Mouse (Mus musculus): ENCODE results near the gene Zfp12.
A peak's percentile ranks its signal among the peaks of the same experiment; 100 is the strongest.
"Not testable (repeated sequence)": the region's sequence is repeated elsewhere in the genome, so short reads cannot be mapped to it uniquely, and the experiment has no call there.

The Zfp12 gene

GRCm38 (mm10) chr5:143235028-143235693 lies at the start of gene Zfp12:
Gene Zfp12, plus strand, starts transcription at chr5:143235163.
- peak; percentile 99 for DNase-seq

- not testable (repeated sequence) for DNase-seq
Observed at GRCm38 (mm10) chr5:143188014-143188413, 46.9 kb upstream of the Zfp12 start.

- DNase-seq = no peak
Observed at GRCm38 (mm10) chr5:143192806-143193205, 42.2 kb upstream of the Zfp12 start.

GRCm38 (mm10) chr5:143194747-143195146 lies 40.2 kb upstream of the Zfp12 start:
- DNase-seq = not testable (repeated sequence)

- DNase-seq = no peak
Observed at GRCm38 (mm10) chr5:143195166-143195565, 39.8 kb upstream of the Zfp12 start.

GRCm38 (mm10) chr5:143196506-143196905 lies 38.5 kb upstream of the Zfp12 start:
- DNase-seq = no peak

GRCm38 (mm10) chr5:143205015-143205414 lies 29.9 kb upstream of the Zfp12 start:
- DNase-seq = no peak

- DNase-seq = no peak
Observed at GRCm38 (mm10) chr5:143213832-143214231, 21.1 kb upstream of the Zfp12 start.

- DNase-seq = no peak
Observed at GRCm38 (mm10) chr5:143220996-143221395, 14.0 kb upstream of the Zfp12 start.

GRCm38 (mm10) chr5:143222287-143222686 lies 12.7 kb upstream of the Zfp12 start:
- DNase-seq = no peak

GRCm38 (mm10) chr5:143226790-143227189 lies 8.2 kb upstream of the Zfp12 start, which contains the start of gene Spdye4a:
Gene Spdye4a, minus strand, starts transcription at chr5:143226890.
- no peak for DNase-seq

GRCm38 (mm10) chr5:143236036-143236435 lies 1.1 kb downstream of the Zfp12 start:
- no peak for DNase-seq

- DNase-seq = no peak
Observed at GRCm38 (mm10) chr5:143244926-143245325, 10.0 kb downstream of the Zfp12 start.

GRCm38 (mm10) chr5:143252039-143252438 lies 17.1 kb downstream of the Zfp12 start:
- no peak for DNase-seq

GRCm38 (mm10) chr5:143252791-143253185 lies 17.8 kb downstream of the Zfp12 start:
- no peak for DNase-seq

GRCm38 (mm10) chr5:143253186-143253880 lies 18.4 kb downstream of the Zfp12 start:
- DNase-seq = peak; percentile 53

- no peak for DNase-seq
Observed at GRCm38 (mm10) chr5:143253881-143254486, 19.0 kb downstream of the Zfp12 start.

GRCm38 (mm10) chr5:143254487-143255130 lies 19.6 kb downstream of the Zfp12 start:
- peak; percentile 39 for DNase-seq

GRCm38 (mm10) chr5:143255131-143255519 lies 20.2 kb downstream of the Zfp12 start:
- peak; percentile 32 for DNase-seq

- no peak for DNase-seq
Observed at GRCm38 (mm10) chr5:143255802-143256201, 20.8 kb downstream of the Zfp12 start.

- no peak for DNase-seq
Observed at GRCm38 (mm10) chr5:143261636-143262035, 26.7 kb downstream of the Zfp12 start.

- no peak for DNase-seq
Observed at GRCm38 (mm10) chr5:143264689-143265088, 29.7 kb downstream of the Zfp12 start.

GRCm38 (mm10) chr5:143265409-143265808 lies 30.4 kb downstream of the Zfp12 start:
- no peak for DNase-seq

Measured in embryo, embryonic 11 days (tissue).